In genomic region chr17:46750580-46750979, GRCm38 (mm10) we compare ENCODE assay signal across 10 mouse cellular contexts. TPM values are rescaled to one million over a fixed set of nuclear protein-coding genes. Genes with fewer than 3 reads are reported as not detected.
DNase-seq lines count a peak whose midpoint lies in the region; ATAC-seq and TF ChIP-seq lines count a peak whose summit lies in the region.
"Had no signal": no experiment of that assay in that cellular context is flagged by ENCODE, and none has a peak within 500 bp of the region (broad histone marks: within the 10 kb centered on the region; RNA-seq: fewer than 3 reads in every experiment).

No protein-coding gene starts in this region.

- peak overlapping the region; percentile 73 for H3K4me2 ChIP-seq in embryonic facial prominence, embryonic 12.5 days (replicated peaks)
- H3K4me2 ChIP-seq in intestine, embryonic 16.5 days (ENCODE audit: low read depth, low read length), result peak overlapping the region; percentile 68
- peak overlapping the region; percentile 96 for H3K4me2 ChIP-seq in myocyte (ENCODE audit: low read depth)

- peak overlapping the region; percentile 67; the same call in 1 of the 2 replicates for H3K9ac ChIP-seq in embryonic facial prominence, embryonic 12.5 days
- H3K9ac ChIP-seq in intestine, embryonic 16.5 days (ENCODE audit: low read depth, low read length), result no peak overlapping the region

- H3K27ac ChIP-seq in layer of hippocampus, adult 2 months, result peak overlapping the region; percentile 87; the same call in 1 of the 2 replicates
- H3K27ac ChIP-seq in embryonic facial prominence, embryonic 12.5 days, result no peak overlapping the region
- no peak overlapping the region for H3K27ac ChIP-seq in intestine, embryonic 16.5 days (ENCODE audit: low read length)

- DNase-seq in layer of hippocampus, adult 2 months (ENCODE audit: low spot score in 2 of 2), result no peak
- DNase-seq in layer of hippocampus, adult 18-20 months (ENCODE audit: low spot score in 2 of 2), result no peak
- no peak for DNase-seq in Muller cell, postnatal 12 days (ENCODE audit: inconsistent ontology term)
- DNase-seq in right cerebral cortex, adult 18-20 months, result no peak
- DNase-seq in urinary bladder, adult 18-20 months (ENCODE audit: low spot score in 2 of 2), result no peak
- DNase-seq: kidney, postnatal 10 days had no signal

- peaks cover 15% of the 10 kb centered on the region for H3K36me3 ChIP-seq in embryonic facial prominence, embryonic 12.5 days
- H3K36me3 ChIP-seq in intestine, embryonic 16.5 days (ENCODE audit: control insufficient read depth, insufficient read depth, low read length), result peaks cover 4% of the 10 kb centered on the region; the same call in 1 of the 2 replicates
- H3K36me3 ChIP-seq in myocyte (ENCODE audit: control insufficient read depth, insufficient read depth), result no peaks in the 10 kb centered on the region

- H3ac ChIP-seq in myocyte (ENCODE audit: control insufficient read depth, insufficient read length), result no peak overlapping the region

- WGBS in embryonic facial prominence, embryonic 12.5 days, result 93% methylated on average over 4 of the region's 4 CpGs
- 87% methylated on average over 4 of the region's 4 CpGs for WGBS in intestine, embryonic 16.5 days

- no peaks in the 10 kb centered on the region for H3K9me3 ChIP-seq in embryonic facial prominence, embryonic 12.5 days
- H3K9me3 ChIP-seq in intestine, embryonic 16.5 days (ENCODE audit: control insufficient read depth, low read length), result no peaks in the 10 kb centered on the region

- no peak for ATAC-seq in embryonic facial prominence, embryonic 12.5 days (ENCODE audit: insufficient number of reproducible peaks, insufficient read depth, low FRiP score, low TSS enrichment)
- ATAC-seq in intestine, embryonic 16.5 days, result no peak

- H3K4me3 ChIP-seq in layer of hippocampus, adult 2 months, result peak overlapping the region; percentile 85; the same call in 1 of the 2 replicates
- no peak overlapping the region for H3K4me3 ChIP-seq in embryonic facial prominence, embryonic 12.5 days
- peak overlapping the region; percentile 75; the same call in 1 of the 2 replicates for H3K4me3 ChIP-seq in intestine, embryonic 16.5 days (ENCODE audit: low read length)
- peak overlapping the region; percentile 59 for H3K4me3 ChIP-seq in myocyte

- no peak for TF ChIP-seq CTCF in layer of hippocampus, adult 2 months (conservative IDR thresholded peaks at IDR 0.05)

- peaks cover 28% of the 10 kb centered on the region for H3K79me2 ChIP-seq in myocyte (ENCODE audit: control insufficient read depth, insufficient read depth)

- TF ChIP-seq POLR2A in myocyte (IDR thresholded peaks at IDR 0.05; ENCODE audit: insufficient read length, low read depth), result no peak

- peaks cover 8% of the 10 kb centered on the region; the same call in 1 of the 2 replicates for H3K4me1 ChIP-seq in embryonic facial prominence, embryonic 12.5 days
- H3K4me1 ChIP-seq in intestine, embryonic 16.5 days (ENCODE audit: control insufficient read depth, insufficient read depth, low read length), result peaks cover 11% of the 10 kb centered on the region

- no peaks in the 10 kb centered on the region for H3K27me3 ChIP-seq in embryonic facial prominence, embryonic 12.5 days
- H3K27me3 ChIP-seq in intestine, embryonic 16.5 days (replicated peaks; ENCODE audit: control insufficient read depth, insufficient read depth, low read length), result no peaks in the 10 kb centered on the region
- no peaks in the 10 kb centered on the region for H3K27me3 ChIP-seq in myocyte (ENCODE audit: control insufficient read depth, insufficient read depth, insufficient read length)

TF ChIP-seq in myocyte, 11 proteins besides CTCF, POLR2A, EP300 and RAD21:
- TF ChIP-seq MAX (IDR thresholded peaks at IDR 0.05; ENCODE audit: low read depth) (no peak), E2F4 (IDR thresholded peaks at IDR 0.05; ENCODE audit: insufficient read depth) (no peak), TCF3 (IDR thresholded peaks at IDR 0.05; ENCODE audit: insufficient read length, low read depth) (no peak), POLR2AphosphoS2 (IDR thresholded peaks at IDR 0.05; ENCODE audit: insufficient read length, low read depth) (no peak), CEBPB (IDR thresholded peaks at IDR 0.05; ENCODE audit: insufficient read depth, poor library complexity, severe bottlenecking) (no peak)

RNA-seq across cellular contexts. Expression of gene Cnpy3, which starts 1.4 kb away (rescaled TPM):
- 10 to 100 TPM; 67.9 to 72.4 TPM for total RNA-seq in layer of hippocampus, adult 2 months (2021)
- 10 to 100 TPM; 66.6 to 71.8 TPM for total RNA-seq in layer of hippocampus, adult 18-20 months (2021)
- polyA plus RNA-seq in embryonic facial prominence, embryonic 12.5 days (2016; fragmentation: Nextera tagmentation; extraction: Ambion mirVana), result 61.2 and 63.1 TPM in 2 replicates
- 73.9 and 75.6 TPM in 2 replicates for polyA plus RNA-seq in intestine, embryonic 16.5 days (2015; fragmentation: Nextera tagmentation; extraction: Ambion mirVana)
- polyA plus RNA-seq in myocyte (2012; fragmentation: generic; extraction: Trizol), result 35.8 TPM

RNA-seq across cellular contexts. Expression of gene Ptcra, which starts 12.9 kb away (rescaled TPM):
- total RNA-seq in layer of hippocampus, adult 2 months (2021), result not detected
- total RNA-seq in layer of hippocampus, adult 18-20 months (2021), result under 1 TPM in 1 of 2 experiments, not detected in 1; 0.25 TPM
- 0.41 and 0.47 TPM in 2 replicates for polyA plus RNA-seq in embryonic facial prominence, embryonic 12.5 days (2016; fragmentation: Nextera tagmentation; extraction: Ambion mirVana)
- polyA plus RNA-seq in intestine, embryonic 16.5 days (2015; fragmentation: Nextera tagmentation; extraction: Ambion mirVana), result 0.34 and 0.37 TPM in 2 replicates
- polyA plus RNA-seq in myocyte (2012; fragmentation: generic; extraction: Trizol), result 0.06 TPM
- total RNA-seq: common myeloid progenitor, adult 5-6 weeks had no signal

RNA-seq across cellular contexts. Expression of gene Gnmt, which starts 21.6 kb away (rescaled TPM):
- total RNA-seq in layer of hippocampus, adult 2 months (2021), result 1 to 10 TPM in 1 of 2 experiments, under 1 TPM in 1; 0.90 to 1.2 TPM
- total RNA-seq in layer of hippocampus, adult 18-20 months (2021), result 1 to 10 TPM in 1 of 2 experiments, not detected in 1; 1.1 TPM
- 0.69 and 0.74 TPM in 2 replicates for polyA plus RNA-seq in embryonic facial prominence, embryonic 12.5 days (2016; fragmentation: Nextera tagmentation; extraction: Ambion mirVana)
- polyA plus RNA-seq in intestine, embryonic 16.5 days (2015; fragmentation: Nextera tagmentation; extraction: Ambion mirVana), result 8.2 and 10.0 TPM in 2 replicates
- 0.11 TPM for polyA plus RNA-seq in myocyte (2012; fragmentation: generic; extraction: Trizol)
- total RNA-seq: common myeloid progenitor, adult 5-6 weeks had no signal

RNA-seq across cellular contexts. Expression of gene 2310039H08Rik, which starts 21.9 kb away (rescaled TPM):
- 10 to 100 TPM in 1 of 2 experiments, 1 to 10 TPM in 1; 8.7 to 10.7 TPM for total RNA-seq in layer of hippocampus, adult 2 months (2021)
- 1 to 10 TPM; 4.9 to 8.3 TPM for total RNA-seq in layer of hippocampus, adult 18-20 months (2021)
- 54.8 and 59.5 TPM in 2 replicates for polyA plus RNA-seq in embryonic facial prominence, embryonic 12.5 days (2016; fragmentation: Nextera tagmentation; extraction: Ambion mirVana)
- polyA plus RNA-seq in intestine, embryonic 16.5 days (2015; fragmentation: Nextera tagmentation; extraction: Ambion mirVana), result 102 and 104 TPM in 2 replicates
- 63.8 TPM for polyA plus RNA-seq in myocyte (2012; fragmentation: generic; extraction: Trizol)

RNA-seq across cellular contexts. Expression of gene Rpl7l1, which starts 31.9 kb away (rescaled TPM):
- total RNA-seq in layer of hippocampus, adult 2 months (2021), result 10 to 100 TPM; 42.8 to 51.2 TPM
- 10 to 100 TPM; 49.0 to 55.9 TPM for total RNA-seq in layer of hippocampus, adult 18-20 months (2021)
- 180 and 184 TPM in 2 replicates for polyA plus RNA-seq in embryonic facial prominence, embryonic 12.5 days (2016; fragmentation: Nextera tagmentation; extraction: Ambion mirVana)
- 142 and 153 TPM in 2 replicates for polyA plus RNA-seq in intestine, embryonic 16.5 days (2015; fragmentation: Nextera tagmentation; extraction: Ambion mirVana)
- 74.3 TPM for polyA plus RNA-seq in myocyte (2012; fragmentation: generic; extraction: Trizol)
